Mouse (Mus musculus) heart, postnatal 4 days (tissue): Measurements from ENCODE around the gene Il1rl2. TPM values are rescaled to one million over a fixed set of nuclear protein-coding genes. Genes with fewer than 3 reads are reported as not detected.
A peak's percentile ranks its signal among the peaks of the same experiment; 100 is the strongest.

Source experiments
- DNase-seq: peaks from one replicate; pipeline ENCODE4 v3.0.0; 2021
- total RNA-seq, 2 experiments: library from RNA; stranded (reverse); gene quantifications; 2 replicates each; pipeline ENCODE4 v1.2.3; 2021

Gene Il1rl2
- total RNA-seq, 2 experiments from 2014 or later, result 6.2 to 6.8 TPM

GRCm38 (mm10) chr1:40380111-40380510 lies 55.7 kb downstream of the Il1rl2 start:
- DNase-seq, result peak; percentile 74

GRCm38 (mm10) chr1:40380990-40381389 lies 56.6 kb downstream of the Il1rl2 start:
- DNase-seq, result no peak

DNA sequence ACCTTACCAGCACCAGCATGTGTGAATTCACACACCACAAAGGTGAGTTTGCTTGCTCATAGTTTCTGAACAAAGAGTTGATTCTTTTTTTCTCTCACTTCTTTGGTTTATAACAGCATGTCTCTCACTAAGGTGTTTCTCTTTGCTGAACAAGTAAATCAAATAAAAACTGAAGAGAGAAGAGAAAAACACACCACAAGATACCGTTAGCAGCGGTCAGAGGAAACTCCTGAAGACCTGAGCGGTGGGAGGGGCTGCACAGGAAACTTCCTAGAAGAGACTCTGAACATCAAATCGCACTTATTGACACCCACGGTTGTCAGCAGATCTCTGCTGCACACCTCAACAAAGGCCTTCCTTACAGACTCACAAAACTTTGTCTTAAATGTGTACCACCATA lies 58.4 kb downstream of the Il1rl2 start:
- no peak for DNase-seq

- DNase-seq, result no peak
Observed at GRCm38 (mm10) chr1:40384931-40385545, 60.6 kb downstream of the Il1rl2 start.

- DNase-seq, result no peak
Observed at GRCm38 (mm10) chr1:40391374-40391773, 67.0 kb downstream of the Il1rl2 start.

DNA sequence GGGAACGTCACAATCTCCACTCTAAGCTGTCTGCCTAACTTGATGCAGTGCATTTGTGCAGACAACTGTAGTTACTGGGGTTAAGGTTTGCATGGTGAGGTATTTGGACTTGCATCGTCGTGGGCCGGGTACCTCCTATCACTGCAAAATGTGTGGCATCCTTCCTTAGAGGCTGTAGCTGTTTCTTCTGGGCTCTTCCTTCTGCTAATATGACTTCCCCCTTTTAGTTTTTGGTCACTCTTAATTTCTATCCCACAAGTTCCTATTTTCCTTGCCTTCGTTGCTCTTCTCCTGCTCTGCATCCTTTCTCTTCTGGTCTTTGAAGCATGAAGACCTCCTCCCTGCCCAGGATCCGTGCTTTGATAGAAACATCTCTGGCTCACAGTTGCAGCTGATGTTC lies 68.1 kb downstream of the Il1rl2 start:
- no peak for DNase-seq

GRCm38 (mm10) chr1:40393214-40393613 lies 68.8 kb downstream of the Il1rl2 start:
- no peak for DNase-seq

- DNase-seq, result no peak
Observed at GRCm38 (mm10) chr1:40399639-40400038, 75.2 kb downstream of the Il1rl2 start.

DNA sequence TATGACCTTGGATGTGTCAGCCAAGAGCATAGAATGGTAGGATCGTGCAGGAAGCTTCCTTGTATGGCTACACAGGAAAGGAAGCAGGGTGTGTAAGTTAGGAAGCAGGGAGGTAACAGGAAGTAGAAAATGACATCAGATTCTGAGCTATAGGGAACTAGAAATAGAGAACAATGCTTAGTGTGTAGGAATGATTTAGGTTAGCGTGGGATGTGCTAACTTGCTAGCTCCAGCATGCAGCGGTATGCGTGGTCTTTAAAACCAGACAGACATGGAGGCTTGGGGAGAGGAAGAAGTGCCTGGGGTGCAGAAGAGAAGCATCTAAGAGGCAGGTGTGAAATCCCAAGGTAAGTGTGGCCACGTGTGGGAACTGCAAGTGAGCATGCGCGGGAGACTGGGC lies 80.3 kb downstream of the Il1rl2 start:
- no peak for DNase-seq

- no peak for DNase-seq
Observed at GRCm38 (mm10) chr1:40409882-40410281, 85.5 kb downstream of the Il1rl2 start.

GRCm38 (mm10) chr1:40413039-40413438 lies 88.6 kb downstream of the Il1rl2 start:
- no peak for DNase-seq

DNA sequence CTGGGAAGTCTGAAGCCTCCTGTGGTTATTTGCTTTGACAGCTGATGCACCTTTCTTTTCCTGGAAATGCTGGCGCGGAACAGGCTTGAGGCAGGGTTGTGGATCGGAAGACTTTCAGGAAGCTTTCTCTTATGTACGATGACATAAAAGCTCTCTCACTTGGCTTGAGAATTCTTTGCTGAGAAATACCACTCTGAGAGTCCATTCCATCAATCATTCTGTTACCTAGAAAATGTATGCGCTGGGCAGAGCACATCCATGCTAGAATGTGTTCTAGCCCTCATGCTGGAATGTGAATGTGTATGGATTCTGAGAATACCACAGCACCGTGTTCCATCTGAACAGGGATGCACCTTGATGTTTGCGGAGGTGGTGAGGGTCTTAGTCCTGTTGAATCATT lies 89.9 kb downstream of the Il1rl2 start:
- DNase-seq, result no peak

GRCm38 (mm10) chr1:40414863-40415656 lies 90.7 kb downstream of the Il1rl2 start:
- no peak for DNase-seq

DNA sequence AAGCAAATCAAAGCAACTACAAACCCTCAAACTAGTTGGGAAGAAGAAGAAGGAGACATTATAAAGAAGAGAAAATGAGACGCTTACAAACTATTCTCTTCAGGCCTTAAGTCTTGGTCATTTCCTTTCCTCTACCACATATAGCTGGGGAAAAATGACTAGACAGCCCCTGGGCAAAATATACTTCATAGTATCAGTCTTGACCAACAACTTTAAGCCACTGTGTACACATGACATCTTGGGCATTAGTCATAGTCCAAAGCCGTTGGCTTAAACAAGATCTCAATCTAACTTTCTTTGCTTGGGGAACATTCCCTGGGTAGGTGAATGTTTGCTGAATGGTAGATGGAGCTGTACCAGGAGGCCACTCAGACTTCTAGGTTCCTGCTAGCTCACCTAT lies 92.6 kb downstream of the Il1rl2 start:
- DNase-seq, result no peak

Other genes starting within 250 kb of the Il1rl2 start
- 1 to 10 TPM; 9.8 TPM for gene Il1r1, start 99.5 kb upstream of the Il1rl2 start, total RNA-seq
- 1 to 10 TPM in 1 of 2 experiments, under 1 TPM in 1; 0.77 to 1.4 TPM for gene Il1rl1, start 105.0 kb downstream of the Il1rl2 start, total RNA-seq
- 1 to 10 TPM in 1 of 2 experiments, under 1 TPM in 1; 0.98 to 1.6 TPM for gene Il18r1, start 140.9 kb downstream of the Il1rl2 start, total RNA-seq
- gene Il18rap, start 190.8 kb downstream of the Il1rl2 start, total RNA-seq, result under 1 TPM; 0.07 to 0.25 TPM